Mouse (Mus musculus): ENCODE measurements around the gene Gm17622.

- TF ChIP-seq CTCF (IDR thresholded peaks at IDR 0.05; ENCODE audit: extremely low read depth, insufficient read depth, low read length) (no peak), POLR2A (IDR thresholded peaks at IDR 0.05; ENCODE audit: extremely low read depth, insufficient read depth, low read length) (no peak)
Observed at GRCm38 (mm10) chr13:96462644-96463043, 27.9 kb upstream of the Gm17622 start.
